Mouse (Mus musculus): Measurements from ENCODE around the gene Zfp512b.

GRCm38 (mm10) chr2:181546142-181546541, 46.5 kb downstream of the Zfp512b start:
- TF ChIP-seq CTCF (conservative IDR thresholded peaks at IDR 0.05; ENCODE audit: low read length) (no peak), NANOG (IDR thresholded peaks at IDR 0.05; ENCODE audit: borderline replicate concordance, low read length) (no peak)
